Mouse (Mus musculus) hematopoietic multipotent progenitor cell, adult 10-12 weeks (in vitro differentiated cells): ENCODE data around the gene Gm10053. TPM values are rescaled to one million over a fixed set of nuclear protein-coding genes. Genes with fewer than 3 reads are reported as not detected.

Source experiments
- polyA plus RNA-seq: library from polyadenylated mRNA; stranded (reverse); fragments of >175 nt; gene quantifications from 2 replicates; pipeline ENCODE4 v1.2.3, GENCODE M21; 2012; ENCODE audit warnings: low replicate concordance

The Gm10053 gene
- polyA plus RNA-seq: not detected in 2 replicates

DNA sequence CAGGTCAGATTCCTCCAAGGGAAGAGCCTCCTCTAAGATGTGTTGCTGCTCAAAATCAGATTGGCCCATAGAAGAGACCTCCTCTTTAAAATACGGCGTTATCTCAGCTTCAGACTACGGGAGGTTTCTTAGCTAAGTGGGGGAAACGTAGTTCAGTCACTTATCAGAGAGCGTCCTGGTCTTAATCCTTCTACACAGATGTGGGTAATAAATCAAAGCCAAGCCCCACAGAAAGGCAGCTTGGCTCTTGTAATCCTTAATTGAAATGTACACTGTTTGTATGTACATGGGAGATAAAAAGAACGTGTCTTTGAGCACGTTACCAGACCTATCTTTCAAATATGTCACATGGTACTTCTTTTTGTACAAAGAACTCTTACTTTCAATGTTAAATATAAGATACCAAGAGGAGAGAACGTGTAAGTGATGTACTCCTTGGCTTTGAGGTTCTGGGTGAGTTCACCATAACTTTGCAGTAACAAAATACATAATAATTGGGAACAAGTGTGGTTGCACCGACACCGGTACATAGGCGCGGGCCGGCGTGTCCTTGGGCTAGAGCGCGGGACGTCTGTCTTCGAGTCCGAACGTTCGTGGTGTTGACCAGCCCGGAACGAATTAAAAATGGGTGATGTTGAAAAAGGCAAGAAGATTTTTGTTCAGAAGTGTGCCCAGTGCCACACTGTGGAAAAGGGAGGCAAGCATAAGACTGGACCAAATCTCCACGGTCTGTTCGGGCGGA lies at the start of gene Gm10053:
Gene Gm10053, plus strand, starts transcription at position 558 of the 742 bp plus-strand sequence.

DNA sequence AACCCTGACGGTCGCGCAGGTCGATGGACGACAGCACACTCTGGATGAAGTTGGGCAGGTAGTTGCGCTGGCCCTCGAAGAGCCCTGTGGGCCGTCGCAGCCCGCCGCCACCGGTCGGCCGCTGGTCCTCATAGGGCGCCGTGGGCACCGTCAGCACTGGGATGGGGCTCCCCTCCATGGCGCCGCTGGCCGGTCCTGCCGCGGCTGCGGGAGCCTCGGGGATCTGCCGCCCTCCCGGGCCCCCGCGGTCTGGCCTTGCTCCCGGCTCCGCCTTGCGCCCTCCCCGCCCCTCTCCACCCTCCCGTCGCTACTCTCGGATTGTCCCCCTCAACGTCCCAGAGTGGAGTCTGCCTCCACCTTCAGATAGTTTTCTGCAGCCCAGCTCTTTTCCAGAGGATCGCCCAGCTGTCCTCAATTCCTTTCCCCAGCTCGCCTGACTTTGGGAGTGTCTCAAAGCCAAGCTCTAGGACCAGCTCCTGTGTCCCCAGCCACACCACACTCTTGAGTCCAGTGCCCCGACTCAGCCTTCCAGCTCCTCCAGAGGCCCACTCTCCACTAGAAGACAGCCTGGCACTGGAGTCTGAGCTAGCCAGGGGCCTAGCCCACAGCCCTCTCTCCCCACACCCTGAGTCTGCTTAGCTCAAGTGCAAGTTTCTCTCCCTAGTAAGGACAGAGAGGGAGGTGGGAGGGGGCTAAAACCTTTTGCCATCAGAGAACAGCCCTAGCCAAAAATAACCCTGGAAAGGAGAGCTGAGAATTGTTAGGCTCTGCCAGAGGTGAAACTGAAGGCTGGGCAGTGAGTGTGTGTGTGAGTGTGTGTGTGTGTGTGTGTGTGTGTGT lies 13.7 kb upstream of the Gm10053 start, which contains the start of gene Pgm5:
Gene Pgm5, minus strand, starts transcription at position 244 of the 840 bp plus-strand sequence.

DNA sequence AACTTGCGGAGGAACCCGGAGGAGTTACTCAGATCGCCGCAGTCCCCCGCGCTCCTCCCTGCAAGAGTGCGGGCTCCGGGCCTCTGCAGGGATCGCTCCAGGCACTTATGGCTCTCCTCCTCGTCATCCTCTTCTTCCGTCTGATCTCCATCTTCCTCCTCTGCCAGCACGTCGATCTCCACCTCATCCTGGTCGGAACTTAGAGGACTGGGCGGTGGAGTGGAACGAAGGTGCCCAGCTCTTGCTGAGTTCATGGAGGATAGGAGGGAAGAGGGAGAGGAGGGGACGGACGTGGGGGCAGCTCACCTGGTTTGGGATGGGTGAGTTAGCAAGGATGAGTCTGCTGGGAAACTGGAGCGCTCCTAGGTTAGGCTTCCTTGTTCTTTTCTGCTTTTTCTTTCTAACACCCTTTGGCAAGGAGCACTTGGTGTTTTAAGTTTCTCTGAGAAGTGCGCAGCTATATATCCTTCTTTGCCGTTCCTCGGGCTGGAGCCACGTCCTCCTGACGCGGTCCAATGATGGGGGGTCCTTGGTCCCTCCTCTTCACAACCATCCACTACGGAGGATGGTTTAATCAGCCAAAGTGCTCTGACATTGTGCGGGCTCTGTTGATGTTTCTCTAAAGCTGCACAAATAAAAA lies 25.2 kb downstream of the Gm10053 start, which contains the start of gene Foxd4:
Gene Foxd4, minus strand, starts transcription at position 617 of the 640 bp plus-strand sequence.

Other genes with a start within 250 kb of the Gm10053 start
- gene Tmem252, start 201.7 kb upstream of the Gm10053 start, polyA plus RNA-seq: not detected in 2 replicates
- 0.08 TPM in 1 of 2 replicates, not detected in the other for gene Pgm5, start 13.8 kb upstream of the Gm10053 start, polyA plus RNA-seq
- gene Foxd4, start 25.5 kb downstream of the Gm10053 start, polyA plus RNA-seq: not detected in 2 replicates
- 0.28 and 1.6 TPM in 2 replicates for gene Cbwd1, start 85.9 kb downstream of the Gm10053 start, polyA plus RNA-seq
- 21.4 and 49.7 TPM in 2 replicates for gene Dock8, start 123.8 kb downstream of the Gm10053 start, polyA plus RNA-seq